Mouse (Mus musculus) CH12.LX (cell line): ENCODE data around the gene Dclk1. TPM values are rescaled to one million over a fixed set of nuclear protein-coding genes. Genes with fewer than 3 reads are reported as not detected.

Source experiments
- DNase-seq: peaks from one replicate; pipeline ENCODE4 v3.0.0-alpha.2; 2013; ENCODE audit errors: extremely low read depth
- H3K27ac ChIP-seq: 2 replicates; pipeline ENCODE4 v1.5.1; 2012; ENCODE audit warnings: low read depth, mild to moderate bottlenecking, control low read depth, moderate library complexity; ENCODE audit not compliant: insufficient read depth
- H3K27me3 ChIP-seq: replicated peaks from 2 replicates; pipeline ENCODE3; 2012; ENCODE audit warnings: inconsistent platforms
- H3K36me3 ChIP-seq, 2 experiments: replicated peaks in 1 of 2; 2 replicates each; pipeline versions ENCODE3 to v1.6.1; 2012; ENCODE audit warnings: inconsistent platforms in 1 of 2, low read length in 1 of 2, mild to moderate bottlenecking in 1 of 2, mixed read lengths in 1 of 2, moderate library complexity in 1 of 2; ENCODE audit not compliant: control insufficient read depth in 1 of 2, insufficient read depth in 1 of 2
- H3K4me1 ChIP-seq, 2 experiments: 2 replicates each; pipeline ENCODE4 v1.6.1; 2012; ENCODE audit warnings: inconsistent platforms in 1 of 2, moderate library complexity in 1 of 2; ENCODE audit not compliant: insufficient read depth in 2 of 2, control insufficient read depth in 1 of 2
- H3K4me2 ChIP-seq: 2 replicates; pipeline ENCODE4 v1.6.1; 2012; ENCODE audit warnings: low read depth, mild to moderate bottlenecking, control low read depth; ENCODE audit not compliant: poor library complexity, insufficient read depth, severe bottlenecking
- H3K4me3 ChIP-seq, 3 experiments: fragments of 150-350 bp in 1 of 3; sonication (generic) in 1 of 3; replicated peaks in 1 of 3; 2 replicates each; pipeline versions ENCODE3 to v1.5.1; 2011 to 2012; ENCODE audit warnings: low read depth in 2 of 3, low read length in 2 of 3, mild to moderate bottlenecking in 2 of 3, moderate library complexity in 2 of 3, control low read depth in 1 of 3, improper control_type of control experiment in 1 of 3, inconsistent platforms in 1 of 3, mixed read lengths in 1 of 3; ENCODE audit not compliant: poor library complexity in 1 of 3
- H3K79me2 ChIP-seq: replicated peaks from 2 replicates; pipeline ENCODE4 v1.6.1; 2012; ENCODE audit warnings: mild to moderate bottlenecking, moderate library complexity; ENCODE audit not compliant: control insufficient read depth, poor library complexity, insufficient read depth, severe bottlenecking; ENCODE audit errors: extremely low read depth
- H3K9ac ChIP-seq: 2 replicates; pipeline ENCODE4 v1.6.1; 2012; ENCODE audit warnings: low read depth, mild to moderate bottlenecking, control low read depth, moderate library complexity; ENCODE audit not compliant: insufficient read depth
- H3K9me3 ChIP-seq: replicated peaks from 2 replicates; pipeline ENCODE3; 2012; ENCODE audit warnings: low read length, inconsistent platforms, mixed read lengths
- CHD2 ChIP-seq: IDR thresholded peaks from 2 replicates; pipeline ENCODE4 v1.6.1; 2011; ENCODE audit warnings: low read length, improper control_type of control experiment
- ELF1 ChIP-seq: IDR thresholded peaks from 2 replicates; pipeline ENCODE4 v1.6.1; 2014; ENCODE audit warnings: low read depth, mild to moderate bottlenecking, inconsistent platforms, low read length, improper control_type of control experiment
- ETS1 ChIP-seq: conservative IDR thresholded peaks from 2 replicates; pipeline ENCODE4 v1.6.1; 2012; ENCODE audit warnings: low read depth, mild to moderate bottlenecking, inconsistent platforms, low read length, improper control_type of control experiment, moderate library complexity
- IRF4 ChIP-seq: IDR thresholded peaks from 2 replicates; pipeline ENCODE4 v1.6.1; 2014; ENCODE audit warnings: low read depth, mild to moderate bottlenecking, inconsistent platforms, low read length, improper control_type of control experiment
- JUND ChIP-seq: conservative IDR thresholded peaks from 2 replicates; pipeline ENCODE4 v1.6.1; 2011; ENCODE audit warnings: low read depth, low read length, improper control_type of control experiment
- MAX ChIP-seq: IDR thresholded peaks from 2 replicates; pipeline ENCODE4 v1.6.1; 2011; ENCODE audit warnings: low read length, improper control_type of control experiment
- MAZ ChIP-seq: IDR thresholded peaks from 2 replicates; pipeline ENCODE4 v1.6.1; 2012; ENCODE audit warnings: low read depth, mild to moderate bottlenecking, inconsistent platforms, low read length, improper control_type of control experiment, moderate library complexity
- NELFE ChIP-seq: IDR thresholded peaks from 2 replicates; pipeline ENCODE4 v1.6.1; 2011; ENCODE audit warnings: low read depth, low read length, improper control_type of control experiment
- NRF1 ChIP-seq: IDR thresholded peaks from 2 replicates; pipeline ENCODE4 v1.6.1; 2014; ENCODE audit warnings: low read depth, mild to moderate bottlenecking, inconsistent platforms, low read length, improper control_type of control experiment, moderate library complexity
- SIN3A ChIP-seq: IDR thresholded peaks from 2 replicates; pipeline ENCODE4 v1.6.1; 2012; ENCODE audit warnings: low read length, improper control_type of control experiment, inconsistent platforms
- TCF12 ChIP-seq: IDR thresholded peaks from 2 replicates; pipeline ENCODE4 v1.6.1; 2014; ENCODE audit warnings: low read depth, mild to moderate bottlenecking, inconsistent platforms, low read length, improper control_type of control experiment
- USF1 ChIP-seq: IDR thresholded peaks from 2 replicates; pipeline ENCODE4 v1.6.1; 2014; ENCODE audit warnings: low read depth, mild to moderate bottlenecking, inconsistent platforms, low read length, improper control_type of control experiment
- ZC3H11A ChIP-seq: IDR thresholded peaks from 2 replicates; pipeline ENCODE4 v1.6.1; 2012; ENCODE audit warnings: low read depth, mild to moderate bottlenecking, inconsistent platforms, low read length, improper control_type of control experiment
- ZKSCAN1 ChIP-seq: IDR thresholded peaks from 2 replicates; pipeline ENCODE4 v1.6.1; 2012; ENCODE audit warnings: low read depth, inconsistent platforms, low read length, improper control_type of control experiment, borderline replicate concordance
- ZMIZ1 ChIP-seq: IDR thresholded peaks from 2 replicates; pipeline ENCODE4 v1.6.1; 2012; ENCODE audit warnings: low read depth, mild to moderate bottlenecking, inconsistent platforms, low read length, improper control_type of control experiment
- dilution Hi-C: fragments of 300-500 bp; cut with MboI; formaldehyde crosslinking; loops from 2 replicates; pipeline ENCODE4 v1.14.3; 2020; ENCODE audit warnings: low sequenced_read_pairs; ENCODE audit not compliant: extremely low pct_unique_long_range_greater_than_20kb, extremely low pct_ligation_motif_present
- in situ Hi-C: fragments of 300-500 bp; cut with MboI; formaldehyde crosslinking; loops from 3 replicates; pipeline ENCODE4 v1.14.3; 2019; ENCODE audit warnings: low sequenced_read_pairs, low pct_ligation_motif_present, low pct_unique_long_range_greater_than_20kb, mixed read lengths
- polyA plus RNA-seq: library from polyadenylated mRNA; unstranded; fragments of >175 nt; gene quantifications from 2 replicates; pipeline ENCODE4 v1.2.1, GENCODE M21; 2012; ENCODE audit warnings: low read depth; ENCODE audit not compliant: insufficient read length
- total RNA-seq, 2 experiments: library from RNA; depleted of rRNA; stranded (reverse); fragments of 300-350 nt in 1 of 2; fragments of >200 nt in 1 of 2; gene quantifications; 2 replicates each; pipeline ENCODE4 v1.2.3; 2012 to 2014

The Dclk1 gene
- total and polyA plus RNA-seq, 3 experiments = not detected

GRCm38 (mm10) chr3:55288726-55289125 is 46.6 kb downstream of the Dclk1 start:
- no peaks in the 10 kb centered on the region for H3K4me1 ChIP-seq
- H3K4me2 ChIP-seq = no peak overlapping the region
- no peak for DNase-seq
- H3K9ac ChIP-seq = no peak overlapping the region
- H3K79me2 ChIP-seq = no peaks in the 10 kb centered on the region
- no peak overlapping the region for H3K27ac ChIP-seq
- H3K4me3 ChIP-seq = no peak overlapping the region
- no peaks in the 10 kb centered on the region for H3K27me3 ChIP-seq
- no peaks in the 10 kb centered on the region for H3K36me3 ChIP-seq
- TF ChIP-seq NRF1 (no peak), ZMIZ1 (no peak), JUND (no peak), NELFE (no peak), ETS1 (no peak), ZC3H11A (no peak), MAX (no peak), MAZ (no peak), IRF4 (no peak), USF1 (no peak), ZKSCAN1 (no peak), CHD2 (no peak)
- in situ Hi-C loops = no loop called here
- dilution Hi-C loops = no loop called here
- H3K9me3 ChIP-seq = peaks cover 53% of the 10 kb centered on the region

- Histone ChIP-seq H3K4me3 (no peak overlapping the region), H3K4me1 (no peaks in the 10 kb centered on the region), H3K4me2 (no peak overlapping the region), H3K27ac (no peak overlapping the region), H3K27me3 (no peaks in the 10 kb centered on the region)
- dilution Hi-C loops (no loop called here), in situ Hi-C loops (no loop called here)
- DNase-seq = no peak
- no peak for TF ChIP-seq ELF1
- TF ChIP-seq TCF12 = no peak
- no peak for TF ChIP-seq IRF4
- no peak for TF ChIP-seq ETS1
- no peak for TF ChIP-seq MAX
- no peak for TF ChIP-seq SIN3A
- TF ChIP-seq, all 38 proteins: peak for 0
- H3K9ac ChIP-seq = no peak overlapping the region
- peaks cover 51% of the 10 kb centered on the region for H3K9me3 ChIP-seq
- no peaks in the 10 kb centered on the region for H3K79me2 ChIP-seq
- no peaks in the 10 kb centered on the region for H3K36me3 ChIP-seq
Observed at GRCm38 (mm10) chr3:55291964-55292363, 49.8 kb downstream of the Dclk1 start.
